In the genomic region with DNA sequence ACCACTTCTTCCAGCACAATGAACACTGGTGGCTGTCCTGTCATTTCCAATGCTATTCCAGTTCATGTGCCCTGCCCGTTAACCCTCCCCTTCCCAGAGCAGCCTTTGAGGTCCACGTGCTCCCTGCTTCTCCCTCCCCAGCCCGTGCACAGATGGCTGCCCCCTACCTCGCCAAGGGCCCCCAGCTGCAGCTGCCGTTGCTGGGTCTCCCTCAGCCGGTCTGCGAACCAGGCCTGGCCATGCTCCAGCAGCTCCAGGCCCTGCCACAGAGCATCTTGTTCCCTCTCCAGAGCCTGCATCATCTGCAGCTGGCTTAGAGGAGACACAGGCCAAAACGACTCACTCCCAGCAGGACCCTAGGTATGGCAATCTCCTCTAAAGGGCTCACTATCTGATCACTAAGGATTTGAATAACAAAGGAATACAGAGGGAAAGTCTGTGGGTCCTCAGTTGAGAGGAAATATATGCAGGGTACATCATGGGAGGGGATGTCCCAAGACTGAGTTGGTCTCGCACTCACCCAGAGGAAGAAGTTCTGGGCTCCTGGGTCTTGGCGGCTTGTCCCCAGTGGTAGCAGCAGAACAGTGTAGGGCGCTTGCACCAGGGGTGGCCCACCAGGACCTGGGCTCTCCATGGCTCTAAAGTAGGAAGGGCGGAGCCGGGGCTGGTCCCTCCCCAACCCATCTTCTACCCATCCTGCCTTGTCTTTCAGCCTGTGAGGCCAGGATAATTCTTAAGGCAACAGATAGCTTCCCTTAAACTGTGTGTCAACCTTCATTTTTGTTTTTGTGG, we compare ENCODE assay signal across 9 mouse cellular contexts. TPM values are rescaled to one million over a fixed set of nuclear protein-coding genes. Genes with fewer than 3 reads are reported as not detected.
DNase-seq lines count a peak whose midpoint lies in the region; ATAC-seq and TF ChIP-seq lines count a peak whose summit lies in the region.
"Had no signal": no experiment of that assay in that cellular context is flagged by ENCODE, and none has a peak within 500 bp of the region (broad histone marks: within the 10 kb centered on the region; RNA-seq: fewer than 3 reads in every experiment).

TSS of gene Sapcd1 (minus strand) at position 740 of the 792 bp plus-strand sequence.

- 0 out of 2 replicates have a peak within 1 kb of the TSS, but pooled peaks have one; percentile 9 for H3K4me2 ChIP-seq in neural tube, embryonic 15.5 days

- DNase-seq in cerebellum, adult 2 months: peak; percentile 40 to 41
- DNase-seq in cerebellum, adult 9-10 months: no peak
- peak; percentile 78 to 80 for DNase-seq in right cerebral cortex, postnatal 10 days (ENCODE audit: low spot score in 2 of 2)
- DNase-seq in right cerebral cortex, postnatal 25 days: no peak
- DNase-seq in gastrocnemius, postnatal 36 days: peak; percentile 31 to 50
- DNase-seq in limb, embryonic 10.5 days (ENCODE audit: low spot score): peak; percentile 46
- DNase-seq in urinary bladder, postnatal 25 days (ENCODE audit: low spot score): no peak

- 0 out of 2 replicates have a peak, but pooled peaks have one; percentile 32 for ATAC-seq in neural tube, embryonic 15.5 days (ENCODE audit: low FRiP score)

- intact Hi-C loops in gastrocnemius, postnatal 36 days (cut with DNase I): no loop called here

- no peak within 1 kb of the TSS for H3K4me3 ChIP-seq in cerebellum, adult 2 months (replicated peaks; ENCODE audit: insufficient read depth, low read depth, low read length)
- H3K4me3 ChIP-seq in limb, embryonic 10.5 days: peak within 1 kb of the TSS; percentile 11; the same call in 1 of the 2 replicates
- no peak within 1 kb of the TSS for H3K4me3 ChIP-seq in neural tube, embryonic 15.5 days (replicated peaks)
- H3K4me3 ChIP-seq: erythroblast, embryonic 14.5 days had no signal

- TF ChIP-seq CTCF in cerebellum, adult 2 months (IDR thresholded peaks at IDR 0.05; ENCODE audit: borderline replicate concordance, insufficient read depth, low read depth, low read length): no peak

- WGBS in cerebellum, adult 2 months: 39% methylated on average over 13 of the region's 13 CpGs
- WGBS in limb, embryonic 10.5 days: 44% methylated on average over 13 of the region's 13 CpGs
- WGBS in neural tube, embryonic 15.5 days: 33% methylated on average over 12 of the region's 13 CpGs

- no peaks in the 10 kb centered on the region; the same call in 1 of the 2 replicates for H3K4me1 ChIP-seq in cerebellum, adult 2 months (ENCODE audit: control insufficient read depth, insufficient read depth, low read length)
- peaks cover 53% of the 10 kb centered on the region for H3K4me1 ChIP-seq in limb, embryonic 10.5 days
- H3K4me1 ChIP-seq in neural tube, embryonic 15.5 days: peaks cover 22% of the 10 kb centered on the region

- no peak within 1 kb of the TSS for H3K27ac ChIP-seq in cerebellum, adult 2 months (ENCODE audit: insufficient read depth, low read length)
- H3K27ac ChIP-seq in limb, embryonic 10.5 days: peak within 1 kb of the TSS; percentile 71
- peak within 1 kb of the TSS; percentile 48; the same call in 1 of the 2 replicates for H3K27ac ChIP-seq in neural tube, embryonic 15.5 days (replicated peaks)

- no peaks in the 10 kb centered on the region for H3K27me3 ChIP-seq in cerebellum, adult 2 months (ENCODE audit: control insufficient read depth, insufficient read depth, low read length)
- H3K27me3 ChIP-seq in limb, embryonic 10.5 days (ENCODE audit: low read depth, poor library complexity, severe bottlenecking): peaks cover 4% of the 10 kb centered on the region; the same call in 1 of the 2 replicates
- H3K27me3 ChIP-seq in neural tube, embryonic 15.5 days (replicated peaks): no peaks in the 10 kb centered on the region

- H3K9me3 ChIP-seq in limb, embryonic 10.5 days (replicated peaks): no peaks in the 10 kb centered on the region
- no peaks in the 10 kb centered on the region for H3K9me3 ChIP-seq in neural tube, embryonic 15.5 days (replicated peaks)

- TF ChIP-seq POLR2A in cerebellum, adult 2 months (IDR thresholded peaks at IDR 0.05; ENCODE audit: borderline replicate concordance, insufficient read depth, low read length): no peak

- no peaks in the 10 kb centered on the region for H3K36me3 ChIP-seq in limb, embryonic 10.5 days
- no peaks in the 10 kb centered on the region for H3K36me3 ChIP-seq in neural tube, embryonic 15.5 days

- H3K9ac ChIP-seq in neural tube, embryonic 15.5 days (replicated peaks): 0 out of 2 replicates have a peak within 1 kb of the TSS, but pooled peaks have one; percentile 10

RNA-seq across cellular contexts. Expression of gene Sapcd1, which starts in this region (rescaled TPM):
- polyA plus RNA-seq in cerebellum, adult 2 months (2012; rRNA removed): 2.0 and 2.3 TPM in 2 replicates
- total RNA-seq in gastrocnemius, postnatal 36 days (2021): not detected
- 1.2 and 1.4 TPM in 2 replicates for polyA plus RNA-seq in limb, embryonic 10.5 days (2016; fragmentation: Nextera tagmentation; extraction: Ambion mirVana)
- polyA plus RNA-seq in neural tube, embryonic 15.5 days (2015; fragmentation: Nextera tagmentation; extraction: Ambion mirVana): 1.8 and 6.2 TPM in 2 replicates

Comparison
In these comparisons a context has a peak if more than half of its experiments do, and no peak if none do; other contexts are left out.
1. DNase-seq: peak in cerebellum, adult 2 months (2 of 2), right cerebral cortex, postnatal 10 days (2 of 2) and limb, embryonic 10.5 days (single experiment); none in cerebellum, adult 9-10 months (single experiment), right cerebral cortex, postnatal 25 days (single experiment) and urinary bladder, postnatal 25 days (single experiment).
2. Peak in DNase-seq in gastrocnemius, postnatal 36 days; RNA of the gene not detected or under 1 TPM.